Mouse (Mus musculus) ovary, postnatal 36 days (tissue): ENCODE results near the gene Msln.

Source experiments
- DNase-seq: peaks from one replicate; pipeline ENCODE4 v3.0.0; 2022; ENCODE audit warnings: low spot score, mixed read lengths

Msln gene

GRCm38 (mm10) chr17:25754241-25754640 is at the start of gene Msln:
Gene Msln, minus strand, starts transcription at chr17:25754378.
- DNase-seq = no peak

- peak; percentile 10 for DNase-seq
Measured at GRCm38 (mm10) chr17:25802825-25803517, 48.8 kb upstream of the Msln start.

- peak; percentile 50 for DNase-seq
Measured at GRCm38 (mm10) chr17:25801029-25801428, 46.9 kb upstream of the Msln start.

- peak; percentile 86 for DNase-seq
Measured at GRCm38 (mm10) chr17:25796951-25797369, 42.8 kb upstream of the Msln start, which contains the start of gene Metrn. Gene Metrn, minus strand, starts transcription at chr17:25797136.

- no peak for DNase-seq
Measured at GRCm38 (mm10) chr17:25796211-25796771, 42.1 kb upstream of the Msln start.

- DNase-seq = no peak
Measured at GRCm38 (mm10) chr17:25795609-25796092, 41.5 kb upstream of the Msln start, which contains the start of gene AC134908.4. Gene AC134908.4, minus strand, starts transcription at chr17:25795659.

GRCm38 (mm10) chr17:25794998-25795397 is 40.8 kb upstream of the Msln start:
- DNase-seq = no peak

GRCm38 (mm10) chr17:25794197-25794596 is 40.0 kb upstream of the Msln start:
- DNase-seq = no peak

- peak; percentile 70 for DNase-seq
Measured at GRCm38 (mm10) chr17:25792615-25793014, 38.4 kb upstream of the Msln start, which contains the start of gene Fam173a. Gene Fam173a, minus strand, starts transcription at chr17:25792901.

- peak; percentile 84 for DNase-seq
Measured at GRCm38 (mm10) chr17:25791843-25792527, 37.8 kb upstream of the Msln start.

GRCm38 (mm10) chr17:25791320-25791842 is 37.2 kb upstream of the Msln start:
- no peak for DNase-seq

GRCm38 (mm10) chr17:25786781-25787504 is 32.8 kb upstream of the Msln start:
- DNase-seq = no peak

- no peak for DNase-seq
Measured at GRCm38 (mm10) chr17:25786280-25786679, 32.1 kb upstream of the Msln start, which contains the start of gene Ccdc78. Gene Ccdc78, plus strand, starts transcription at chr17:25786580.

GRCm38 (mm10) chr17:25785281-25785745 is 31.1 kb upstream of the Msln start, which contains the start of gene Haghl:
Gene Haghl, minus strand, starts transcription at chr17:25785673.
- peak; percentile 93 for DNase-seq

- no peak for DNase-seq
Measured at GRCm38 (mm10) chr17:25783861-25784574, 29.8 kb upstream of the Msln start.

- DNase-seq = no peak
Measured at GRCm38 (mm10) chr17:25783086-25783485, 28.9 kb upstream of the Msln start.

- no peak for DNase-seq
Measured at GRCm38 (mm10) chr17:25781339-25781738, 27.2 kb upstream of the Msln start.

GRCm38 (mm10) chr17:25777948-25778347 is 23.8 kb upstream of the Msln start:
- peak; percentile 1 for DNase-seq

GRCm38 (mm10) chr17:25775318-25776062 is 21.3 kb upstream of the Msln start:
- peak; percentile 1 for DNase-seq

GRCm38 (mm10) chr17:25773549-25774120 is 19.5 kb upstream of the Msln start, which contains the start of gene Narfl:
Gene Narfl, plus strand, starts transcription at chr17:25773776.
- DNase-seq = peak; percentile 97
